Mouse (Mus musculus) brain, embryonic 14.5 days (tissue): ENCODE measurements around the gene Suz12.

ENCODE experiments used
- CTCF ChIP-seq: fragments of 200-500 bp; IDR thresholded peaks from 2 replicates; pipeline ENCODE4 v1.5.1; 2012; ENCODE audit warnings: inconsistent platforms, mild to moderate bottlenecking, moderate library complexity, borderline replicate concordance; ENCODE audit not compliant: insufficient read depth, insufficient read length; ENCODE audit errors: extremely low read depth
- POLR2A ChIP-seq: fragments of 200-500 bp; IDR thresholded peaks from 2 replicates; pipeline ENCODE4 v1.6.1; 2012; ENCODE audit warnings: mild to moderate bottlenecking, inconsistent platforms, borderline replicate concordance; ENCODE audit not compliant: poor library complexity, insufficient read depth, insufficient read length, severe bottlenecking; ENCODE audit errors: extremely low read depth

DNA sequence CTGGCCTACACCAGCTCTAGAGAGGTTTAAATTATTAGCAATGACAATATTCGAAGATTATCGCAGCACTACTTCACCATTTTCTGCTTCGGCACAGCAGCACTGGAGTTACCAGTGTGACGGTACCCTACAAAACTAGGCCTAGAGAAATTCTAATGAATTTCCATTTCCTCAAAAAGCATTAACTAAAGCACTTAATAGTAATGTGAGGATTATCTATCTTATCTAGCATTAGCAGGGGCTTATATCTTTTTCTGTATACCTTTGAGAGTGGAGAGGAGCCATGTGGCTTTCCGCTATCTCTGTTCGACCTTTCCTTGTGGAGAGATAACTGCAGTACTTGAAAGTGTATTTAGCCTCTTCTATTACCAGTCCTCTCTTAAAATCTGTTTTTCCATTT, 86.8 kb downstream of the Suz12 start:
- TF ChIP-seq CTCF, result no peak
- no peak for TF ChIP-seq POLR2A
